Mouse (Mus musculus) intestine, embryonic 15.5 days (tissue): ENCODE measurements at regions not wholly inside any gene's neighbourhood (a gene's known extent, or its start where the extent isn't known, plus 50 kb on each side); places are given as distances from the start of the nearest gene placed in this dataset.
A peak's percentile ranks its signal among the peaks of the same experiment; 100 is the strongest.
"Not testable (repeated sequence)": the region's sequence is repeated elsewhere in the genome, so short reads cannot be mapped to it uniquely, and the experiment has no call there.

ENCODE experiments used
- ATAC-seq: fragments of 200-750 bp; cut with Nextera tagmentation; 2 replicates; pipeline ENCODE4 v1.8.0; 2017; ENCODE audit warnings: moderate TSS enrichment, moderate library complexity
- H3K27ac ChIP-seq: fragments of 300-500 bp; sonication (generic); 2 replicates; pipeline ENCODE4 v1.5.1; 2015; ENCODE audit warnings: mild to moderate bottlenecking, inconsistent platforms
- H3K27me3 ChIP-seq: fragments of 300-500 bp; sonication (generic); replicated peaks from 2 replicates; pipeline ENCODE4 v1.6.1; 2015; ENCODE audit warnings: inconsistent platforms
- H3K36me3 ChIP-seq: fragments of 300-500 bp; sonication (generic); 2 replicates; pipeline ENCODE4 v1.6.1; 2015; ENCODE audit warnings: inconsistent platforms
- H3K4me1 ChIP-seq: fragments of 300-500 bp; sonication (generic); replicated peaks from 2 replicates; pipeline ENCODE4 v1.6.1; 2015; ENCODE audit warnings: inconsistent platforms
- H3K4me2 ChIP-seq: fragments of 300-500 bp; sonication (generic); replicated peaks from 2 replicates; pipeline ENCODE4 v1.6.1; 2015; ENCODE audit warnings: mild to moderate bottlenecking, inconsistent platforms
- H3K4me3 ChIP-seq: fragments of 300-500 bp; sonication (generic); replicated peaks from 2 replicates; pipeline ENCODE4 v1.5.1; 2015; ENCODE audit warnings: inconsistent platforms
- H3K9ac ChIP-seq: fragments of 300-500 bp; sonication (generic); 2 replicates; pipeline ENCODE4 v1.6.1; 2015; ENCODE audit warnings: inconsistent platforms
- H3K9me3 ChIP-seq: fragments of 300-500 bp; sonication (generic); 2 replicates; pipeline ENCODE4 v1.6.1; 2016; ENCODE audit warnings: inconsistent platforms
- WGBS: fragments of 180-500 bp; shearing (Covaris S2); methylation state at CpG from one replicate; pipeline ENCODE4 v1.1.7; 2015; 5-methylcytosine and 5-hydroxymethylcytosine counted together

DNA sequence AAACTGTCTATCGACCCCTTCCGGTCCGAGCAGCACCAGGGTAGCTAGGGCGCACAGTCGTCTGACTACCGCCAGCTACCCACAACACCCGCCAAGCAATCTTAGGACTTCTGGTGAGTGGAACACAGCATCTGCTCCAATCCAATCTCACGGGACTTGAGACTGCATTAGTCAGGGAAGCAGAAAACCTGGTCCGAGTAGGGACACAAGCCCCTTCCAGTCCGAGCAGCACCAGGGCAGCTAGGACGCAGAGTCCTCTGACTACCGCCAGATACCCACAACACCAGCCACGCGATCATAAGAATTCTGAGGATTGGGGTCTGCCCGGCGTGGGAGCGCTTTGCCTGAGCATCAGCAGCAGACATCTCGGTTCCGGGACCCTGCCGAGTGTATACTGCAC, 79.6 kb downstream of the Gm10715 start:
- 94% methylated on average over 20 of the region's 20 CpGs for WGBS
- not testable (repeated sequence) for H3K36me3 ChIP-seq, H3K4me1 ChIP-seq, H3K27me3 ChIP-seq, H3K4me3 ChIP-seq, ATAC-seq, H3K9ac ChIP-seq, H3K4me2 ChIP-seq, H3K9me3 ChIP-seq, H3K27ac ChIP-seq

DNA sequence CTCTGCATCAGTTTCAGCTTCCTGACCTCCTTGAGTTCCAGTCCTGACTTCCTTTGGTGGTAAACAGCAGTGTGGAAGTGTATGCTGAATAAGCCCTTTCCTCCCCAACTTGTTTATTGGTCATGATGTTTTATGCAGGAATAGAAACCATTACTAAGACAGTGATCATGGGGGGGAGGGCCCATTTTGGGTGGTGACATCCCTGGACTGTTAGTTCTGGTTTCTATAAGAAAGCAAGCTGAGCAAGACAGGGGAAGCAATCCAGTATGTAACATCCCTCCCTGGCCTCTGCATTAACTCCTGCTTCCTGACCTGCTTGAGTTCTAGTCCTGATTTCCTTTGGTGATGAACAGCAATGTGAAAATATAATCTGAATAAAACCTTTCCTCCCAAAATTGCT, 124.5 kb downstream of the Gm10715 start:
- H3K9me3 ChIP-seq: no peaks in the 10 kb centered on the region
- H3K4me2 ChIP-seq: no peak overlapping the region
- no peak for ATAC-seq
- no peak overlapping the region for H3K9ac ChIP-seq
- no peaks in the 10 kb centered on the region for H3K27me3 ChIP-seq
- no peaks in the 10 kb centered on the region for H3K36me3 ChIP-seq
- H3K4me1 ChIP-seq: no peaks in the 10 kb centered on the region
- no peak overlapping the region for H3K27ac ChIP-seq
- H3K4me3 ChIP-seq: no peak overlapping the region

GRCm38 (mm10) chr9:3184343-3184742, 147.7 kb downstream of the Gm10715 start:
- Histone ChIP-seq H3K36me3 (no peaks in the 10 kb centered on the region), H3K4me3 (no peak overlapping the region), H3K9ac (no peak overlapping the region), H3K9me3 (no peaks in the 10 kb centered on the region), H3K4me2 (no peak overlapping the region), H3K27me3 (no peaks in the 10 kb centered on the region), H3K4me1 (no peaks in the 10 kb centered on the region), H3K27ac (no peak overlapping the region)
- no peak for ATAC-seq

DNA sequence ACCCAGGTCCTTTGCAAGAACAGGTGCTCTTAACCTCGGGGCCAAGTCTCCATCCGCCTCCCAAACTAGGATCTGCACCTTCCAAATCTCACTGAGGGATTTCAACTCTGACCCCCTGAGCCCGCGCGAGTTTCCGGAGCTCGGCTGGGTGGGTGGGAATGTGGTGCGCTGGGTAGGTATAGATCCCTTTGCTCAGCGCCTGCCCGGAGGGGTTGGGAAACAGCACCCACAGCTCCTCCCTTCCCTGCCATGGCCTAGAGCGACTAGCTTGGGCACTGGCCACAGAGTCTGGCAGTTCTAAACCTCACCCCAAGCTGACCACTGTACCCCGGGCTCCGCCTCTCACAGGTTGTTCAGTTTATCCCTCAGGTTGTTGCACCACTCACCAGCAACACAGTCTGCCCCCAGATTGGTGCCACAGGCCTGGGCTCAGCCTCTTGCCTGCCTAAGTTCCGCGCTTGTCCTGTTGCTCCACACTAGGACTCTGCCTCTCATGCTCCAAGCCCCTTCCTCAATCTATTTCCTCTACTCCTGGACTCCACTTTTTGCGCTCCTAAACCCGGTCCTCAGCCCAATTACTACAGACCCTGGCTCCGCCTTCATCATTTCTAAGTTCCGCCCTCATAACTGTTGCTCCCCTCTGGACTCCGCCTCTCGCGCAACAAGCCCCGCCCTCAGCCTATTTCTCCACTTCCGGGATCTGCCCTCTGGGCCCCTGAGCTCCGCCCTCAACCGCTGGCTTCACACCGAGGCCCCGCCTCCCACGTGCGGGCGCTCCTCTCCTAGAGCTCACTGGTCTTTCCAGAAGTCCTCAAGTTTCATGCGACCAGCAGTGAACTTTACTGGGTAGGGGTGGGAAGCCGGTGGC, 135.6 kb upstream of the Alkbh8 start:
- WGBS: 33% methylated on average over 33 of the region's 33 CpGs
- H3K27me3 ChIP-seq: 0 out of 2 replicates have a peak, but pooled peaks cover 3% of the 10 kb centered on the region
- H3K9me3 ChIP-seq: 0 out of 2 replicates have a peak, but pooled peaks cover 4% of the 10 kb centered on the region
- no peaks in the 10 kb centered on the region for H3K4me1 ChIP-seq
- H3K4me3 ChIP-seq: 0 out of 2 replicates have a peak overlapping the region, but pooled peaks have one; percentile 4
- no peak overlapping the region for H3K27ac ChIP-seq
- H3K36me3 ChIP-seq: no peaks in the 10 kb centered on the region
- H3K4me2 ChIP-seq: peak overlapping the region; percentile 41
- ATAC-seq: peak; percentile 95
- no peak overlapping the region for H3K9ac ChIP-seq

GRCm38 (mm10) chr9:3200019-3200347, 135.0 kb upstream of the Alkbh8 start:
- Histone ChIP-seq H3K4me3 (0 out of 2 replicates have a peak overlapping the region, but pooled peaks have one; percentile 4), H3K4me2 (peak overlapping the region; percentile 41)
- not testable (repeated sequence) for H3K36me3 ChIP-seq, H3K4me1 ChIP-seq, H3K27ac ChIP-seq, H3K9me3 ChIP-seq, H3K9ac ChIP-seq, H3K27me3 ChIP-seq
- peak; percentile 53 for ATAC-seq
- WGBS: 46% methylated on average over 16 of the region's 16 CpGs

- not testable (repeated sequence) for H3K4me3 ChIP-seq, H3K27me3 ChIP-seq, H3K4me1 ChIP-seq, H3K9ac ChIP-seq, H3K36me3 ChIP-seq, H3K9me3 ChIP-seq, ATAC-seq, H3K4me2 ChIP-seq, H3K27ac ChIP-seq
- WGBS: 95% methylated on average over 1 of the region's 1 CpGs
These were observed 126.8 kb upstream of the Alkbh8 start for GRCm38 (mm10) chr9:3208120-3208519.

DNA sequence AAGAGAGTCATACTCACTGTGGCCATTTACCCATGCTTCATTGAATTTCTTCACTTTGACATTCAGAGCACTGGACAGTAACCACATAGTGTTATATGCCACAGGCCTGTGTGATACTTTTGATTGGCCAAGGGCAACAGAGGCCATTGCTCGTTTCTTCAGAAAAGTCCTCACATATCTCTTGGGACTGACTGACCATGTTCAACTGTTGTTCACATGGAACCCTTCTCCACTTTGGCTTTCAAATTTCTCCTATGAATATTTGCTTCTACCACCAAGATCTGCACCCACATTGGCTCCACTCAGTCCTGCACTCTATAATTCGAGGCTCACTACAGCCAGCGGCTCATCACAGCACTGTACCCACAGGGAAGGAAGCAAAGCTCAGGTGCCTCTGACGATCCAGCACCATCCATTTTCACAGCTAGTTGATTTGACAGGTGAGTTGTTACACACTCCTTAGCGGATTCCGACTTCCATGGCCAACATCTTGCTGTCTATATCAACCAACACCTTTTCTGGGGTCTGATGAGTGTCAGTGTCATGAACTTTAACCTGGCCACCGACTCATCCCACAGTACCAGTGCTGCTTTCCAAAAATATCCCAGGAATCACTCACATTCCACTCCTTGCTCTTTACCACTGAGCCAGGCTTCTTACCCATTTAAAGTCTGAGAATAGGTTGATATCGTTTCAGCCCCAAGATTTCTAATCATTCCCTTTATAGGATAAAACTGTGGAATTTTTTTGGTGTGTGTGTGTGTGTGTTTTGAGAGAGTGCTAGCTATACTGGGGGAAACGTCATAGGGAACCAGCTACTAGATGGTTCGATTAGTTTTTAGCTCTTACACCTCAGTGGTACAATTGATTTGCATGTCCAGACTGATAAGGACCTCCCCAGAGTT, 76.3 kb upstream of the Alkbh8 start:
- Histone ChIP-seq H3K27ac (no peak overlapping the region), H3K9ac (no peak overlapping the region), H3K36me3 (no peaks in the 10 kb centered on the region), H3K4me1 (no peaks in the 10 kb centered on the region), H3K4me2 (no peak overlapping the region), H3K9me3 (no peaks in the 10 kb centered on the region), H3K27me3 (no peaks in the 10 kb centered on the region), H3K4me3 (no peak overlapping the region)
- WGBS: 59% methylated on average over 10 of the region's 10 CpGs
- ATAC-seq: peak; percentile 100

DNA sequence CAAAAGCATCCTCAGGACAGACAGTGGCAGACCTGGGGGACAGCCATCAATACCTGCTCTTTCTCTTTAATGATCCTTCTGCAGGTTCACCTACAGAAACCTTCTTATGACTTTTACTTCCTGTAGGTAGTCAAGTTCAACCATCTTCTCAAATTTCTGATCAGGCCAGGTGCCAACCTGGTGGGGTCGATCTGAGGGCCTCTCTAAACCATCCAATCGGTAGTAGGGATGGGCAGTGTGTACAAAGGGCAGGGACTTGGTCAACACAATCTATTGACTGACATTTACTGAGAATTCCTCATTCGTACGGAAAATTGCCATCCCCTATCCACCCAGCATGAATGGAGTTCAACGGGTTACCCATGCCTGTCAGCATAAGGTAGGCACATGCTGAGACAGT, 74.8 kb upstream of the Alkbh8 start:
- 68% methylated on average over 5 of the region's 5 CpGs for WGBS
- Histone ChIP-seq H3K4me3 (no peak overlapping the region), H3K27me3 (no peaks in the 10 kb centered on the region), H3K36me3 (no peaks in the 10 kb centered on the region), H3K27ac (no peak overlapping the region), H3K9ac (no peak overlapping the region), H3K4me2 (no peak overlapping the region), H3K4me1 (no peaks in the 10 kb centered on the region), H3K9me3 (no peaks in the 10 kb centered on the region)
- ATAC-seq: no peak

GRCm38 (mm10) chr9:3260860-3261259, 74.1 kb upstream of the Alkbh8 start:
- 83% methylated on average over 2 of the region's 2 CpGs for WGBS
- no peak overlapping the region for H3K27ac ChIP-seq
- ATAC-seq: no peak

DNA sequence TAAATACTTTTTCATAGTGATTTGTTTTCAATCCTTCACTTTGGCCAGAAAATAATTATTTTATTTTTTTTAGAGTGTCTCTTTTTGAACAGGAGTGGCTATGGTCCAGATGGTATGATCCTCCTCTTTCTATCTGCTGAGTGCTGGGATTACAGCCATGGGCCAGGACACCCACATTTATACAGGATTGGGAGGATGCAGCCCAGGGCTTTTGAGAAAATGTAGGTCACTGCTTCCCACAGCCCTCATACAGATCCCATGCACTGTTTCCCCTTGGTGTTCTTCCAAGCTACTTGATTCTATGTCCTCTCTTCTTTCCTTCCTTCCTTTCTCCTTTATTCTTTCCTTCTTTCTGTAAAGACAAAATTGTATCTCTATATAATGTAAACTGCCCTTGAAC, 70.5 kb upstream of the Alkbh8 start:
- no peaks in the 10 kb centered on the region for H3K27me3 ChIP-seq
- no peaks in the 10 kb centered on the region for H3K36me3 ChIP-seq
- H3K9ac ChIP-seq: no peak overlapping the region
- no peaks in the 10 kb centered on the region for H3K9me3 ChIP-seq
- no peak overlapping the region for H3K4me3 ChIP-seq
- ATAC-seq: no peak
- H3K4me2 ChIP-seq: no peak overlapping the region
- H3K27ac ChIP-seq: no peak overlapping the region
- H3K4me1 ChIP-seq: no peaks in the 10 kb centered on the region

More at GRCm38 (mm10) chr9:3260860-3261259, 74.1 kb upstream of the Alkbh8 start:
- H3K9ac ChIP-seq: no peak overlapping the region
- no peaks in the 10 kb centered on the region for H3K4me1 ChIP-seq
- no peak overlapping the region for H3K4me2 ChIP-seq
- H3K36me3 ChIP-seq: no peaks in the 10 kb centered on the region
- H3K27me3 ChIP-seq: no peaks in the 10 kb centered on the region
- no peaks in the 10 kb centered on the region for H3K9me3 ChIP-seq
- H3K4me3 ChIP-seq: no peak overlapping the region

GRCm38 (mm10) chr9:3280496-3280895, 54.4 kb upstream of the Alkbh8 start:
- not testable (repeated sequence) for H3K4me2 ChIP-seq, H3K27me3 ChIP-seq, H3K9ac ChIP-seq, H3K27ac ChIP-seq, H3K4me1 ChIP-seq, H3K36me3 ChIP-seq, H3K9me3 ChIP-seq, H3K4me3 ChIP-seq, ATAC-seq
- 80% methylated on average over 8 of the region's 8 CpGs for WGBS

DNA sequence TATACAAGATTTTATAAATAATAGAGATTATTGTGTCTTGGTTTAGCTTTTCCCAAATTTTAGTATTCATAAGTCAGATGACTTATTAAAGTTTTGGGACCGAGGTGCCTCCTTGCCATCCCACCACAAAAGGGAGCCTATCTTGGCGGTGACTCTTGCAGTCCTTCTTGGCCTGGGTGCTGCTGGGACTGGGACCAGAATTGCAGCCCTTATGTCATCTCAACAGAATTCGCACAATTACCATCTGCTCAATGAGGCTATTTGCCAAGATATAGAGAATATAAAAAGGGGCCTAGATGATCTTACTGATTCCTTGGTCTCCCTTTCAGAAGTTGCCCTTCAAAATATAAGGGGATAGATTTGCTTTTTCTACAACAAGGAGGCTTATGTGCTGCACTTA, 53.0 kb upstream of the Alkbh8 start:
- H3K36me3 ChIP-seq, ATAC-seq, H3K9me3 ChIP-seq, H3K27ac ChIP-seq, H3K4me2 ChIP-seq, H3K4me3 ChIP-seq, H3K27me3 ChIP-seq, H3K4me1 ChIP-seq, H3K9ac ChIP-seq: not testable (repeated sequence)
- 90% methylated on average over 3 of the region's 3 CpGs for WGBS
